Mouse (Mus musculus): ENCODE data around the gene Cxxc4.

DNA sequence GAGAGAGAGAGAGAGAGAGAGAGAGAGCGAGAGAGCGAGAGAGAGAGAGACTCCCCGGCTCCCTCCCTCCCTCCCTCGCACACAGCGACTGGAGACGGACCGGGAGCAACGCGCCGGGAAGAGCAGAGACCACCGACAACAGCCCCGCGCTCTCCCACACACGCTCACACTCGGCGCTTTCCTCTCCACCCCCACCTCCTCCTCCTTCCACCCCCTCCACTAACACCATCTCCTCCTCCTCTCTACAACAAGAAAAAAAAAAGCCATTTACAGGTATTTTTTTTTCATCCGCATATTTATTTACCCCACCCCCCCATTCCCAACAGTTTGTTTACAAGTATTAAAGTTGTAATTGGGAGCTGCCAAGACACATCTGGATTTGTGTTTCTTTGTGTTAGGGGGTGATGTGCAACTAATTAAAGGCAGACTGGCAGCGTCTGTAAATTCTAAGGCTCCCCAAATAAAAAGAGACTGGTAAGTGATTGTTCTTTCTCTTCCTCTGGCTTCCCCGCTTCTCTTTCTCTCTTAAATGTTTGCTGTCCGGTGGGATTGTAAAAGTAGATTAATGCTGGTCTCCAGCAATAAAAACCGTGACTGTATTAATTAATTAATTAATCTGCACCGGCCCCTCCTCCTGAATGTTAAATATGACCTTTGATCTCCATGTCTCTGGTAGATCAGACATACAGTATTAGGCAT lies at the start of gene Cxxc4:
- TF ChIP-seq EP300 (optimal IDR thresholded peaks at IDR 0.05), result no peak
- no peak for TF ChIP-seq CTCF (IDR thresholded peaks at IDR 0.05; ENCODE audit: low read depth)
